Mouse (Mus musculus): ENCODE results near the gene Ank3. TPM values are rescaled to one million over a fixed set of nuclear protein-coding genes. Genes with fewer than 3 reads are reported as not detected.
A peak's percentile ranks its signal among the peaks of the same experiment; 100 is the strongest.

Gene Ank3
- polyA plus RNA-seq, 1 experiment from 2014 or later, result 44.7 TPM

GRCm38 (mm10) chr10:69926158-69926882, 527.7 kb downstream of the Ank3 start:
- Histone ChIP-seq H3K27me3 (ENCODE audit: insufficient read depth, poor library complexity, severe bottlenecking) (no peaks in the 10 kb centered on the region), H3K27ac (peak overlapping the region; percentile 82), H3K4me1 (replicated peaks) (peaks cover 46% of the 10 kb centered on the region), H3K9me3 (no peaks in the 10 kb centered on the region), H3K4me3 (peak overlapping the region; percentile 56), H3K36me3 (peaks cover 12% of the 10 kb centered on the region)
- DNase-seq (ENCODE audit: low spot score), result peak; percentile 39
- under 1% methylated on average over 11 of the region's 11 CpGs for WGBS

- 5% methylated on average over 9 of the region's 9 CpGs for WGBS
- H3K4me1 ChIP-seq (replicated peaks), result peaks cover 46% of the 10 kb centered on the region
- H3K4me3 ChIP-seq, result peak overlapping the region; percentile 56
- H3K9me3 ChIP-seq, result no peaks in the 10 kb centered on the region
- no peak for DNase-seq (ENCODE audit: low spot score)
- H3K36me3 ChIP-seq, result peaks cover 18% of the 10 kb centered on the region
- H3K27ac ChIP-seq, result peak overlapping the region; percentile 82
- no peaks in the 10 kb centered on the region for H3K27me3 ChIP-seq (ENCODE audit: insufficient read depth, poor library complexity, severe bottlenecking)
Observed at GRCm38 (mm10) chr10:69927012-69927411, 528.4 kb downstream of the Ank3 start.

- Histone ChIP-seq H3K27me3 (ENCODE audit: insufficient read depth, poor library complexity, severe bottlenecking) (no peaks in the 10 kb centered on the region), H3K27ac (no peak overlapping the region), H3K9me3 (no peaks in the 10 kb centered on the region), H3K36me3 (peaks cover 31% of the 10 kb centered on the region), H3K4me1 (replicated peaks) (peaks cover 46% of the 10 kb centered on the region), H3K4me3 (no peak overlapping the region)
- WGBS, result 58% methylated on average over 7 of the region's 7 CpGs
- no peak for DNase-seq (ENCODE audit: low spot score)
Observed at GRCm38 (mm10) chr10:69928358-69928757, 529.8 kb downstream of the Ank3 start.

GRCm38 (mm10) chr10:69930503-69930902, 531.9 kb downstream of the Ank3 start:
- DNase-seq (ENCODE audit: low spot score), result no peak
- H3K27ac ChIP-seq, result no peak overlapping the region
- H3K9me3 ChIP-seq, result no peaks in the 10 kb centered on the region
- no peaks in the 10 kb centered on the region for H3K27me3 ChIP-seq (ENCODE audit: insufficient read depth, poor library complexity, severe bottlenecking)
- no peak overlapping the region for H3K4me3 ChIP-seq
- peaks cover 52% of the 10 kb centered on the region for H3K36me3 ChIP-seq
- WGBS, result 94% methylated on average over 8 of the region's 8 CpGs
- H3K4me1 ChIP-seq (replicated peaks), result peaks cover 25% of the 10 kb centered on the region

- no peak overlapping the region for H3K27ac ChIP-seq
- no peak overlapping the region for H3K4me3 ChIP-seq
- WGBS, result 91% methylated on average over 5 of the region's 5 CpGs
- no peak for DNase-seq (ENCODE audit: low spot score)
- no peaks in the 10 kb centered on the region for H3K27me3 ChIP-seq (ENCODE audit: insufficient read depth, poor library complexity, severe bottlenecking)
- peaks cover 96% of the 10 kb centered on the region for H3K36me3 ChIP-seq
- H3K9me3 ChIP-seq, result no peaks in the 10 kb centered on the region
- no peaks in the 10 kb centered on the region for H3K4me1 ChIP-seq (replicated peaks)
Observed at GRCm38 (mm10) chr10:69936443-69937067, 538.0 kb downstream of the Ank3 start.

- 89% methylated on average over 7 of the region's 7 CpGs for WGBS
- Histone ChIP-seq H3K4me1 (replicated peaks) (peaks cover 3% of the 10 kb centered on the region), H3K27me3 (ENCODE audit: insufficient read depth, poor library complexity, severe bottlenecking) (no peaks in the 10 kb centered on the region), H3K36me3 (peaks cover 96% of the 10 kb centered on the region), H3K27ac (no peak overlapping the region), H3K4me3 (no peak overlapping the region), H3K9me3 (no peaks in the 10 kb centered on the region)
- DNase-seq (ENCODE audit: low spot score), result no peak
Observed at GRCm38 (mm10) chr10:69937291-69937921, 538.8 kb downstream of the Ank3 start.

GRCm38 (mm10) chr10:69939144-69939543, 540.6 kb downstream of the Ank3 start:
- Histone ChIP-seq H3K4me3 (no peak overlapping the region), H3K27ac (no peak overlapping the region), H3K9me3 (no peaks in the 10 kb centered on the region), H3K36me3 (peaks cover 78% of the 10 kb centered on the region), H3K27me3 (ENCODE audit: insufficient read depth, poor library complexity, severe bottlenecking) (no peaks in the 10 kb centered on the region), H3K4me1 (replicated peaks) (peaks cover 20% of the 10 kb centered on the region)
- DNase-seq (ENCODE audit: low spot score), result no peak
- WGBS, result 92% methylated on average over 7 of the region's 7 CpGs

GRCm38 (mm10) chr10:69939966-69940365, 541.4 kb downstream of the Ank3 start:
- H3K4me3 ChIP-seq, result no peak overlapping the region
- no peak for DNase-seq (ENCODE audit: low spot score)
- no peak overlapping the region for H3K27ac ChIP-seq
- H3K36me3 ChIP-seq, result peaks cover 70% of the 10 kb centered on the region
- 66% methylated on average over 7 of the region's 7 CpGs for WGBS
- no peaks in the 10 kb centered on the region for H3K27me3 ChIP-seq (ENCODE audit: insufficient read depth, poor library complexity, severe bottlenecking)
- H3K9me3 ChIP-seq, result no peaks in the 10 kb centered on the region
- peaks cover 26% of the 10 kb centered on the region for H3K4me1 ChIP-seq (replicated peaks)

GRCm38 (mm10) chr10:69941001-69941400, 542.4 kb downstream of the Ank3 start:
- no peak for DNase-seq (ENCODE audit: low spot score)
- no peak overlapping the region for H3K4me3 ChIP-seq
- no peak overlapping the region for H3K27ac ChIP-seq
- peaks cover 60% of the 10 kb centered on the region for H3K36me3 ChIP-seq
- 94% methylated on average over 7 of the region's 7 CpGs for WGBS
- no peaks in the 10 kb centered on the region for H3K27me3 ChIP-seq (ENCODE audit: insufficient read depth, poor library complexity, severe bottlenecking)
- H3K9me3 ChIP-seq, result no peaks in the 10 kb centered on the region
- peaks cover 31% of the 10 kb centered on the region for H3K4me1 ChIP-seq (replicated peaks)

- DNase-seq (ENCODE audit: low spot score), result no peak
- Histone ChIP-seq H3K36me3 (peaks cover 21% of the 10 kb centered on the region), H3K9me3 (no peaks in the 10 kb centered on the region), H3K4me3 (no peak overlapping the region), H3K27ac (no peak overlapping the region), H3K4me1 (replicated peaks) (peaks cover 37% of the 10 kb centered on the region), H3K27me3 (ENCODE audit: insufficient read depth, poor library complexity, severe bottlenecking) (no peaks in the 10 kb centered on the region)
- WGBS, result 87% methylated on average over 9 of the region's 9 CpGs
Observed at GRCm38 (mm10) chr10:69944845-69945244, 546.3 kb downstream of the Ank3 start.

- no peak overlapping the region for H3K27ac ChIP-seq
- peaks cover 13% of the 10 kb centered on the region for H3K36me3 ChIP-seq
- H3K4me3 ChIP-seq, result no peak overlapping the region
- no peaks in the 10 kb centered on the region for H3K27me3 ChIP-seq (ENCODE audit: insufficient read depth, poor library complexity, severe bottlenecking)
- 75% methylated on average over 8 of the region's 8 CpGs for WGBS
- H3K9me3 ChIP-seq, result no peaks in the 10 kb centered on the region
- H3K4me1 ChIP-seq (replicated peaks), result peaks cover 37% of the 10 kb centered on the region
- DNase-seq (ENCODE audit: low spot score), result no peak
Observed at GRCm38 (mm10) chr10:69945870-69946269, 547.3 kb downstream of the Ank3 start.

- Histone ChIP-seq H3K4me3 (no peak overlapping the region), H3K9me3 (no peaks in the 10 kb centered on the region), H3K27me3 (ENCODE audit: insufficient read depth, poor library complexity, severe bottlenecking) (no peaks in the 10 kb centered on the region), H3K36me3 (peaks cover 9% of the 10 kb centered on the region), H3K27ac (no peak overlapping the region), H3K4me1 (replicated peaks) (peaks cover 37% of the 10 kb centered on the region)
- no peak for DNase-seq (ENCODE audit: low spot score)
- WGBS, result 90% methylated on average over 8 of the region's 8 CpGs
Observed at GRCm38 (mm10) chr10:69946271-69946670, 547.7 kb downstream of the Ank3 start.

GRCm38 (mm10) chr10:69947093-69947492, 548.5 kb downstream of the Ank3 start:
- no peak overlapping the region for H3K4me3 ChIP-seq
- no peak for DNase-seq (ENCODE audit: low spot score)
- peaks cover 37% of the 10 kb centered on the region for H3K4me1 ChIP-seq (replicated peaks)
- H3K27me3 ChIP-seq (ENCODE audit: insufficient read depth, poor library complexity, severe bottlenecking), result no peaks in the 10 kb centered on the region
- 89% methylated on average over 6 of the region's 6 CpGs for WGBS
- H3K36me3 ChIP-seq, result peaks cover 5% of the 10 kb centered on the region; the same call in 1 of the 2 replicates
- no peaks in the 10 kb centered on the region for H3K9me3 ChIP-seq
- H3K27ac ChIP-seq, result no peak overlapping the region

Measured in hindbrain, embryonic 10.5 days (tissue).